Mouse (Mus musculus): ENCODE results near the gene 4930432M17Rik. TPM values are rescaled to one million over a fixed set of nuclear protein-coding genes. Genes with fewer than 3 reads are reported as not detected.

The 4930432M17Rik gene
- polyA plus RNA-seq, 1 experiment, result not detected

GRCm38 (mm10) chr3:121630626-121631025 lies 39.9 kb upstream of the 4930432M17Rik start:
- Histone ChIP-seq H3K36me3 (ENCODE audit: control insufficient read depth, insufficient read depth) (no peaks in the 10 kb centered on the region), H3K4me2 (ENCODE audit: low read depth) (no peak overlapping the region), H3ac (ENCODE audit: control insufficient read depth, insufficient read length) (no peak overlapping the region), H3K27me3 (ENCODE audit: control insufficient read depth, insufficient read depth, insufficient read length) (no peaks in the 10 kb centered on the region), H3K79me2 (ENCODE audit: control insufficient read depth, insufficient read depth) (no peaks in the 10 kb centered on the region), H3K4me3 (no peak overlapping the region)
- TF ChIP-seq POLR2AphosphoS2 (IDR thresholded peaks at IDR 0.05; ENCODE audit: insufficient read length, low read depth) (no peak), TCF3 (IDR thresholded peaks at IDR 0.05; ENCODE audit: insufficient read length, low read depth) (no peak), USF1 (IDR thresholded peaks at IDR 0.05; ENCODE audit: low read depth) (no peak), MAX (IDR thresholded peaks at IDR 0.05; ENCODE audit: low read depth) (no peak), SRF (IDR thresholded peaks at IDR 0.05; ENCODE audit: control insufficient read depth, insufficient read length, low read depth) (no peak), CEBPB (IDR thresholded peaks at IDR 0.05; ENCODE audit: insufficient read depth, poor library complexity, severe bottlenecking) (no peak)

DNA sequence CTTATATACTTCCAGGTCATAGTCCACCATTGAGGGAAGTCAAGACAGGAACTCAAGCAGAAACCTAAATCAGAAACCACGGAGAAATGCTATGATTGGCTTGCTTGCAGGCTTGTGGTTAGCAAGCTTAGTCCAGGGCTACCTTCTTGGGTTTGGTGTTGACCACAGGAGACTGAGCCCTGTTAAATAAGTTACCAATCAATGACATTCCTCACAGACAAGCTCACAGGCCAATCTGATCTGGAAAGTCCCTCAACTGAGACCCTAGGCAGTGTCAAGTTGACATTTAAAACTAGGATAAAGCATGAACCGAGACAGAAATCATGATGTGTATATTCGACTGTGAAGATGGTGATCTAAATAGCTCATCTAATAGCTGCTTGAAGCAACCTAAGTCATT lies 35.6 kb upstream of the 4930432M17Rik start:
- Histone ChIP-seq H3K36me3 (ENCODE audit: control insufficient read depth, insufficient read depth) (no peaks in the 10 kb centered on the region), H3K79me2 (ENCODE audit: control insufficient read depth, insufficient read depth) (no peaks in the 10 kb centered on the region), H3K4me2 (ENCODE audit: low read depth) (no peak overlapping the region), H3K4me3 (no peak overlapping the region), H3K27me3 (ENCODE audit: control insufficient read depth, insufficient read depth, insufficient read length) (no peaks in the 10 kb centered on the region), H3ac (ENCODE audit: control insufficient read depth, insufficient read length) (no peak overlapping the region)
- TF ChIP-seq MAX (IDR thresholded peaks at IDR 0.05; ENCODE audit: low read depth), result no peak
- no peak for TF ChIP-seq TCF12 (IDR thresholded peaks at IDR 0.05; ENCODE audit: insufficient read depth, poor library complexity, severe bottlenecking)
- TF ChIP-seq CEBPB (IDR thresholded peaks at IDR 0.05; ENCODE audit: insufficient read depth, poor library complexity, severe bottlenecking), result no peak
- no peak for TF ChIP-seq TCF3 (IDR thresholded peaks at IDR 0.05; ENCODE audit: insufficient read length, low read depth)

- H3K4me2 ChIP-seq (ENCODE audit: low read depth), result no peak overlapping the region
- H3ac ChIP-seq (ENCODE audit: control insufficient read depth, insufficient read length), result no peak overlapping the region
- no peak for TF ChIP-seq REST (IDR thresholded peaks at IDR 0.05; ENCODE audit: insufficient read depth, insufficient read length)
- no peak for TF ChIP-seq POLR2AphosphoS2 (IDR thresholded peaks at IDR 0.05; ENCODE audit: insufficient read length, low read depth)
- no peak for TF ChIP-seq USF1 (IDR thresholded peaks at IDR 0.05; ENCODE audit: low read depth)
- TF ChIP-seq E2F4 (IDR thresholded peaks at IDR 0.05; ENCODE audit: insufficient read depth), result no peak
- TF ChIP-seq TCF3 (IDR thresholded peaks at IDR 0.05; ENCODE audit: insufficient read length, low read depth), result no peak
- no peak for TF ChIP-seq MYOG (IDR thresholded peaks at IDR 0.05; ENCODE audit: control insufficient read depth in 1 of 3, insufficient read depth in 1 of 3, insufficient read length in 2 of 3, low read depth in 2 of 3)
- no peak for TF ChIP-seq TCF12 (IDR thresholded peaks at IDR 0.05; ENCODE audit: insufficient read depth, poor library complexity, severe bottlenecking)
- TF ChIP-seq CEBPB (IDR thresholded peaks at IDR 0.05; ENCODE audit: insufficient read depth, poor library complexity, severe bottlenecking), result no peak
- no peak for TF ChIP-seq SRF (IDR thresholded peaks at IDR 0.05; ENCODE audit: control insufficient read depth, insufficient read length, low read depth)
- TF ChIP-seq POLR2A (IDR thresholded peaks at IDR 0.05; ENCODE audit: insufficient read length, low read depth), result no peak
- no peak for TF ChIP-seq MAX (IDR thresholded peaks at IDR 0.05; ENCODE audit: low read depth)
- no peak for TF ChIP-seq MYOD1 (IDR thresholded peaks at IDR 0.05; ENCODE audit: control insufficient read depth in 1 of 3, insufficient read length in 2 of 3, low read depth in 2 of 3)
- no peaks in the 10 kb centered on the region for H3K36me3 ChIP-seq (ENCODE audit: control insufficient read depth, insufficient read depth)
- no peaks in the 10 kb centered on the region for H3K27me3 ChIP-seq (ENCODE audit: control insufficient read depth, insufficient read depth, insufficient read length)
- no peaks in the 10 kb centered on the region for H3K79me2 ChIP-seq (ENCODE audit: control insufficient read depth, insufficient read depth)
- H3K4me3 ChIP-seq, result no peak overlapping the region
Observed at GRCm38 (mm10) chr3:121635505-121635904, 35.1 kb upstream of the 4930432M17Rik start.

- no peaks in the 10 kb centered on the region for H3K36me3 ChIP-seq (ENCODE audit: control insufficient read depth, insufficient read depth)
- H3K4me2 ChIP-seq (ENCODE audit: low read depth), result no peak overlapping the region
- TF ChIP-seq MYOG (IDR thresholded peaks at IDR 0.05; ENCODE audit: control insufficient read depth in 1 of 3, insufficient read depth in 1 of 3, insufficient read length in 2 of 3, low read depth in 2 of 3) (no peak), E2F4 (IDR thresholded peaks at IDR 0.05; ENCODE audit: insufficient read depth) (no peak)
- H3K27me3 ChIP-seq (ENCODE audit: control insufficient read depth, insufficient read depth, insufficient read length), result no peaks in the 10 kb centered on the region
- H3K79me2 ChIP-seq (ENCODE audit: control insufficient read depth, insufficient read depth), result no peaks in the 10 kb centered on the region
- no peak overlapping the region for H3K4me3 ChIP-seq
- H3ac ChIP-seq (ENCODE audit: control insufficient read depth, insufficient read length), result no peak overlapping the region
Observed at GRCm38 (mm10) chr3:121636315-121636714, 34.2 kb upstream of the 4930432M17Rik start.

GRCm38 (mm10) chr3:121636748-121637147 lies 33.8 kb upstream of the 4930432M17Rik start:
- H3ac ChIP-seq (ENCODE audit: control insufficient read depth, insufficient read length), result no peak overlapping the region
- H3K79me2 ChIP-seq (ENCODE audit: control insufficient read depth, insufficient read depth), result no peaks in the 10 kb centered on the region
- no peak overlapping the region for H3K4me2 ChIP-seq (ENCODE audit: low read depth)
- no peaks in the 10 kb centered on the region for H3K27me3 ChIP-seq (ENCODE audit: control insufficient read depth, insufficient read depth, insufficient read length)
- no peak for TF ChIP-seq E2F4 (IDR thresholded peaks at IDR 0.05; ENCODE audit: insufficient read depth)
- TF ChIP-seq CEBPB (IDR thresholded peaks at IDR 0.05; ENCODE audit: insufficient read depth, poor library complexity, severe bottlenecking), result no peak
- no peak for TF ChIP-seq MYOD1 (IDR thresholded peaks at IDR 0.05; ENCODE audit: control insufficient read depth in 1 of 3, insufficient read length in 2 of 3, low read depth in 2 of 3)
- H3K36me3 ChIP-seq (ENCODE audit: control insufficient read depth, insufficient read depth), result no peaks in the 10 kb centered on the region
- H3K4me3 ChIP-seq, result no peak overlapping the region

GRCm38 (mm10) chr3:121637792-121638191 lies 32.8 kb upstream of the 4930432M17Rik start:
- Histone ChIP-seq H3ac (ENCODE audit: control insufficient read depth, insufficient read length) (no peak overlapping the region), H3K4me2 (ENCODE audit: low read depth) (no peak overlapping the region), H3K27me3 (ENCODE audit: control insufficient read depth, insufficient read depth, insufficient read length) (no peaks in the 10 kb centered on the region), H3K79me2 (ENCODE audit: control insufficient read depth, insufficient read depth) (no peaks in the 10 kb centered on the region), H3K36me3 (ENCODE audit: control insufficient read depth, insufficient read depth) (no peaks in the 10 kb centered on the region), H3K4me3 (no peak overlapping the region)
- no peak for TF ChIP-seq MYOD1 (IDR thresholded peaks at IDR 0.05; ENCODE audit: control insufficient read depth in 1 of 3, insufficient read length in 2 of 3, low read depth in 2 of 3)
- TF ChIP-seq USF1 (IDR thresholded peaks at IDR 0.05; ENCODE audit: low read depth), result no peak
- TF ChIP-seq SRF (IDR thresholded peaks at IDR 0.05; ENCODE audit: control insufficient read depth, insufficient read length, low read depth), result no peak
- TF ChIP-seq TCF3 (IDR thresholded peaks at IDR 0.05; ENCODE audit: insufficient read length, low read depth), result no peak
- no peak for TF ChIP-seq MYOG (IDR thresholded peaks at IDR 0.05; ENCODE audit: control insufficient read depth in 1 of 3, insufficient read depth in 1 of 3, insufficient read length in 2 of 3, low read depth in 2 of 3)
- TF ChIP-seq REST (IDR thresholded peaks at IDR 0.05; ENCODE audit: insufficient read depth, insufficient read length), result no peak
- no peak for TF ChIP-seq E2F4 (IDR thresholded peaks at IDR 0.05; ENCODE audit: insufficient read depth)
- no peak for TF ChIP-seq CEBPB (IDR thresholded peaks at IDR 0.05; ENCODE audit: insufficient read depth, poor library complexity, severe bottlenecking)
- TF ChIP-seq MAX (IDR thresholded peaks at IDR 0.05; ENCODE audit: low read depth), result no peak
- no peak for TF ChIP-seq TCF12 (IDR thresholded peaks at IDR 0.05; ENCODE audit: insufficient read depth, poor library complexity, severe bottlenecking)
- no peak for TF ChIP-seq POLR2A (IDR thresholded peaks at IDR 0.05; ENCODE audit: insufficient read length, low read depth)
- no peak for TF ChIP-seq POLR2AphosphoS2 (IDR thresholded peaks at IDR 0.05; ENCODE audit: insufficient read length, low read depth)
